Mouse (Mus musculus) megakaryocyte-erythroid progenitor cell, adult 5 weeks (primary cell): Measurements from ENCODE around the gene Shank2. TPM values are rescaled to one million over a fixed set of nuclear protein-coding genes. Genes with fewer than 3 reads are reported as not detected.

Experiments
- polyA plus RNA-seq: library from polyadenylated mRNA; stranded (reverse); fragments of >175 nt; gene quantifications from 2 replicates; pipeline ENCODE4 v1.2.3, GENCODE M21; 2012

Gene Shank2
- polyA plus RNA-seq, result 0.02 and 0.34 TPM in 2 replicates

DNA sequence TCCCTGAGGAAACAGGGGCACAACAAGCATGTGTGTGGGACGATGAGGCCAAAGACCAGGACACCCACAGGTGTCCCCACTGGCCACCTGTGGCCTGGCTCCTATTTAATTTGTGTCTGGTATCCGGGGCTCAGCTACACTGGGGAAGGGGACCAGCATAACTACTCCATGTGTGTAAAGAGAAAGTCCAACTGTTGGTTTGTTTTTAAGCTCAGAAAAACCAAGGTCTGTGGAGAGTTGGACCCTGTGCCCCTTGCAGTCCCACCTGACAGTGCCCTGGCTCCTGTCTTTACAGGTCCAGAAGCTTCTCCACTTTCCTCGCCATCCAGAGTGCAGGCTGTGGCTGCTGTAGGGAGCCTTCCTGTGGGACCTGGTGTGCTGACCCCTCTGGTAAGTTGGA is at the start of gene Shank2:
TSS of gene Shank2 (plus strand) at position 301 of the 400 bp plus-strand sequence.

DNA sequence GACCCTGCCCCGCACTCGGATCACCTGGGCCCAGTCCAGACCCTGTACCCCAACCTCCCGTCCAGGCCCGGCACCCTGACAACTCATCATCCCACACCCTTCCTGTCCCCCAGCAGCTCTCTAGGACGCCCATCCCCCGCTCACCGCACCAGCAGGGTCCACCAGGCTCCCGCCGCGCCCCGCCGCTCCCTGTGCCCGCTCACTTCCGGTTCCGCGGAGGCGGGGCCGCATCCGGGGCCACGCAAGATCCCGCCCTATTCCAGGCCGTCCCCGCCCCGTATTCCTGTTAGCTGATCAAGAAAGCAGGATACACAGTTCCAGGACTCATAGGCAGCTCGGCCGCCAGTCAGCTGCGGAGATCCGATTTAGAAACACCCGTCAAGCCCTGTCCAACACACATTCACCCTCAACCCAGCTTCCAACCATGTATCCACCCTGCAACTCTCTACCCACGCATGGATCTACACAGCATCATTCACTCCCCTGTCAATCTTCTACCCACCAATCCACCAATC is 468.9 kb downstream of the Shank2 start, which contains the start of gene Cttn:
TSS of gene Cttn (minus strand) at position 465 of the 515 bp plus-strand sequence.

Other genes starting within 250 kb of the Shank2 start
- 5.4 and 10.7 TPM in 2 replicates for gene Osbpl5, start 244.9 kb upstream of the Shank2 start, polyA plus RNA-seq
- gene Mrgprg, start 234.9 kb upstream of the Shank2 start, polyA plus RNA-seq, result not detected in 2 replicates
- 1.2 and 1.6 TPM in 2 replicates for gene Mrgpre, start 217.4 kb upstream of the Shank2 start, polyA plus RNA-seq
- gene Nadsyn1, start 179.1 kb upstream of the Shank2 start, polyA plus RNA-seq, result 3.5 TPM in 2 replicates
- 3.2 and 4.0 TPM in 2 replicates for gene Dhcr7, start 178.8 kb upstream of the Shank2 start, polyA plus RNA-seq
- gene Gm498, start 135.1 kb upstream of the Shank2 start, polyA plus RNA-seq, result not detected in 2 replicates